Mouse (Mus musculus) bone marrow macrophage, adult 2 months (primary cell): ENCODE measurements around the gene Ltb4r1.

Source experiments
- CTCF ChIP-seq: IDR thresholded peaks from 2 replicates; pipeline ENCODE4 v1.5.1; 2012; ENCODE audit warnings: low read depth, mild to moderate bottlenecking, low read length, moderate library complexity
- POLR2A ChIP-seq: IDR thresholded peaks from 2 replicates; pipeline ENCODE4 v1.6.1; 2012; ENCODE audit warnings: mild to moderate bottlenecking, low read depth, low read length, borderline replicate concordance

GRCm38 (mm10) chr14:55722438-55722945 is 43.3 kb upstream of the Ltb4r1 start:
- TF ChIP-seq CTCF (no peak), POLR2A (no peak)
